12 mouse cellular contexts compared by ENCODE assay signal in the genomic region with DNA sequence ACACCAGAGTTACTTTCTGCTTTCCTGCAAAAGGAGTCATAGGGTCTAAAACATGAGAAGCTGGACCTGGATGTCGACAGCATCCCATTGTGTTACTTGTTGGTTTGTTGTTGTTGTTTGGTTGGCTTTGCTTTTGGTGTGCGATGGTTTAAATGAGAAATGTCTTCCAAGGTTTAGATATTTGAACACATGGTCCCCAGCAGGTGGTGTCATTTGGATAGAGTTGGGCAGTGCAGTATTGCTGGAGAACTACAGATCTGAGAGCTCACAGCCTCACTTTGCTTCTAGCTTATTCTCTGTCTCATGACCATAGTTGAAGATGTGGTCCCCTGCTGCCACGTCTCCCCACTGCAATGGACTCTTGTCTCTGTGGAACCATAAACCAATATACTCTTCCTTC.
"Had no signal": no experiment of that assay in that cellular context is flagged by ENCODE, and none has a peak within 500 bp of the region (broad histone marks: within the 10 kb centered on the region; RNA-seq: fewer than 3 reads in every experiment).

No protein-coding gene starts in this region.

- H3K4me1 ChIP-seq: liver, embryonic 12.5 days had no signal

- H3K27me3 ChIP-seq: limb, embryonic 15.5 days; liver, embryonic 12.5 days; lung, embryonic 15.5 days; midbrain, embryonic 12.5 days; neural tube, embryonic 15.5 days had no signal

- H3K9ac ChIP-seq: limb, embryonic 15.5 days; liver, embryonic 12.5 days; lung, embryonic 15.5 days; midbrain, embryonic 12.5 days; neural tube, embryonic 15.5 days had no signal

- ATAC-seq: liver, embryonic 12.5 days; midbrain, embryonic 16.5 days had no signal

- H3K4me2 ChIP-seq: limb, embryonic 15.5 days; liver, embryonic 12.5 days; lung, embryonic 15.5 days; midbrain, embryonic 12.5 days; neural tube, embryonic 15.5 days had no signal

- DNase-seq: kidney, postnatal 25 days; right cerebral cortex, adult 18-20 months; right cerebral cortex, postnatal 25 days; thymus, adult 18-20 months; thymus, postnatal 14 days had no signal

- H3K4me3 ChIP-seq: left cerebral cortex, adult 2 months; limb, embryonic 15.5 days; liver, embryonic 12.5 days; lung, embryonic 15.5 days; midbrain, embryonic 12.5 days; neural tube, embryonic 15.5 days had no signal

- H3K27ac ChIP-seq: left cerebral cortex, adult 2 months; limb, embryonic 15.5 days; liver, embryonic 12.5 days; lung, embryonic 15.5 days; midbrain, embryonic 12.5 days; neural tube, embryonic 15.5 days had no signal

- H3K9me3 ChIP-seq: limb, embryonic 15.5 days; liver, embryonic 12.5 days; lung, embryonic 15.5 days; midbrain, embryonic 12.5 days; neural tube, embryonic 15.5 days had no signal

- H3K36me3 ChIP-seq: limb, embryonic 15.5 days; liver, embryonic 12.5 days; lung, embryonic 15.5 days; midbrain, embryonic 12.5 days; neural tube, embryonic 15.5 days had no signal
